Mouse (Mus musculus): ENCODE data around the gene Panx1. TPM values are rescaled to one million over a fixed set of nuclear protein-coding genes. Genes with fewer than 3 reads are reported as not detected.

Gene Panx1
- total RNA-seq, 1 experiment from 2014 or later: 14.1 TPM

- ATAC-seq (ENCODE audit: extremely low read depth, insufficient number of reproducible peaks, low FRiP score, poor library complexity, severe bottlenecking): no peak
These were observed 62.6 kb downstream of the Panx1 start for GRCm38 (mm10) chr9:14982683-14983082.

GRCm38 (mm10) chr9:14981539-14982155 lies 63.6 kb downstream of the Panx1 start:
- ATAC-seq (ENCODE audit: extremely low read depth, insufficient number of reproducible peaks, low FRiP score, poor library complexity, severe bottlenecking): no peak

- no peak for ATAC-seq (ENCODE audit: extremely low read depth, insufficient number of reproducible peaks, low FRiP score, poor library complexity, severe bottlenecking)
These were observed 70.7 kb downstream of the Panx1 start for GRCm38 (mm10) chr9:14974251-14975232.

- no peak for ATAC-seq (ENCODE audit: extremely low read depth, insufficient number of reproducible peaks, low FRiP score, poor library complexity, severe bottlenecking)
These were observed 71.5 kb downstream of the Panx1 start for GRCm38 (mm10) chr9:14973762-14974161.

- no peak for ATAC-seq (ENCODE audit: extremely low read depth, insufficient number of reproducible peaks, low FRiP score, poor library complexity, severe bottlenecking)
These were observed 74.3 kb downstream of the Panx1 start for GRCm38 (mm10) chr9:14970805-14971525.

- ATAC-seq (ENCODE audit: extremely low read depth, insufficient number of reproducible peaks, low FRiP score, poor library complexity, severe bottlenecking): no peak
These were observed 75.1 kb downstream of the Panx1 start for GRCm38 (mm10) chr9:14970211-14970610.

- no peak for ATAC-seq (ENCODE audit: extremely low read depth, insufficient number of reproducible peaks, low FRiP score, poor library complexity, severe bottlenecking)
These were observed 77.7 kb downstream of the Panx1 start for GRCm38 (mm10) chr9:14967598-14967997.

GRCm38 (mm10) chr9:14966787-14967186 lies 78.5 kb downstream of the Panx1 start:
- no peak for ATAC-seq (ENCODE audit: extremely low read depth, insufficient number of reproducible peaks, low FRiP score, poor library complexity, severe bottlenecking)

GRCm38 (mm10) chr9:14965368-14965767 lies 79.9 kb downstream of the Panx1 start:
- no peak for ATAC-seq (ENCODE audit: extremely low read depth, insufficient number of reproducible peaks, low FRiP score, poor library complexity, severe bottlenecking)

- no peak for ATAC-seq (ENCODE audit: extremely low read depth, insufficient number of reproducible peaks, low FRiP score, poor library complexity, severe bottlenecking)
These were observed 82.5 kb downstream of the Panx1 start for GRCm38 (mm10) chr9:14962769-14963168.

GRCm38 (mm10) chr9:14954659-14955058 lies 90.6 kb downstream of the Panx1 start:
- ATAC-seq (ENCODE audit: extremely low read depth, insufficient number of reproducible peaks, low FRiP score, poor library complexity, severe bottlenecking): no peak

Other genes starting within 250 kb of the Panx1 start
- 1.0 and 1.2 TPM in 2 replicates for gene Gpr83, start 185.3 kb downstream of the Panx1 start, total RNA-seq (2017)
- gene Izumo1r, start 141.5 kb downstream of the Panx1 start, total RNA-seq (2017): 1.5 and 1.6 TPM in 2 replicates
- not detected in 2 replicates for gene Hephl1, start 66.6 kb upstream of the Panx1 start, total RNA-seq (2017)
- not detected in 2 replicates for gene Vstm5, start 193.6 kb upstream of the Panx1 start, total RNA-seq (2017)
- 37.0 and 44.6 TPM in 2 replicates for gene Med17, start 234.5 kb upstream of the Panx1 start, total RNA-seq (2017)